Mouse (Mus musculus) G1E (cell line): ENCODE measurements around the gene 1700001O22Rik.

ENCODE experiments used
- CTCF ChIP-seq: IDR thresholded peaks from 2 replicates; pipeline ENCODE4 v1.5.1; 2012; ENCODE audit warnings: low read depth, low read length, inconsistent platforms, mixed read lengths
- GATA1 ChIP-seq: IDR thresholded peaks from 2 replicates; pipeline ENCODE4 v1.6.1; 2012; ENCODE audit warnings: borderline replicate concordance, low read length, inconsistent platforms, mixed read lengths
- GATA2 ChIP-seq: IDR thresholded peaks from 2 replicates; pipeline ENCODE4 v1.6.1; 2012; ENCODE audit warnings: low read depth, low read length, inconsistent platforms, borderline replicate concordance
- POLR2AphosphoS5 ChIP-seq: IDR thresholded peaks from 2 replicates; pipeline ENCODE4 v1.6.1; 2012; ENCODE audit warnings: low read depth, low read length, inconsistent platforms; ENCODE audit not compliant: insufficient replicate concordance
- TAL1 ChIP-seq: conservative IDR thresholded peaks from 2 replicates; pipeline ENCODE4 v1.6.1; 2012; ENCODE audit warnings: low read depth, low read length, inconsistent platforms, mixed read lengths

DNA sequence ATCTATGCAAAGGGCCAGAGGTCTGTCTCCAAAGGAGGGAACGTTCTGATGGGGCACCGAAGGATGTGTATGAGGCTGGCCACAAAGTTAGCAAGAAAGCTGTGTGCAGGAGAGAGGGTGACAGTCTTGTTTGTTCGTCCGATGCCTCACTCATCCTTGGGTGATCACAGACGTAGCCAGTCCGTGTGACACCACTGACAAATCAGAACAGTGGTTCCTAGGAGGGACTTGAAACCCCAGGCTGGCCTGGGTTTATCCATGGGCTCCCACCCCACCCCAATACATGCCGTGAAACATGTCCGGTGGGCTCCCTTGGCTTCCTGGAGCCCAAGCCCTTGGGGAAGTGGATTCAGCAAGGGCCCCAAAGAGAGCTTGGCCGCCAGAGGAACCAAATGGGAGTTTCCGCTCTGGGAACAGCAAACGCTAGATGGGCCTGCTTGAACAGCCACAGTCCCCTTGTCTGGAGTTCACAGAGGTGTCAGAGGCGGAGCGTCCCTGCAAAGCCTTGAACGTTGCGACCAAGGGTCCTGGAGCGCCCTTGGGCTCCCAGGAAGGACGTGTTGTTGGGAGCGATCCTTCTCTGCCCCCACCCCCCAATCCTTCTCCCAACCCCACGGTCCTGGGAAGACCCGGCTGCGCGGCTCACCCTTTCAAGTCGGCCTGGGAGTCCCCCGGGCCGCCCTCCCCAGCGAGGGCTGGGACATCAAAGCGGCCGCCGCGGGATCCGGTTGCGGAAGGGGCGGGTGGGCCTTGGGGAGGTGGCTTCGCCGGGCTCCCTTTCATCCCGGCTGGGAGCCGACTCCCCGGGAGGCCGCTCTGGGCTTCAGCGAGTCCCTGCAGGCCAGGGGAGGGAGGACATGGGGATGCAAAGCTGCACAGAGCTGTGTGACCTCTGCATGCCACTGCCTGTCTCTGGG lies 19.1 kb downstream of the 1700001O22Rik start:
- TF ChIP-seq CTCF (no peak), TAL1 (no peak), GATA1 (no peak), GATA2 (no peak), POLR2AphosphoS5 (no peak)
